Mouse (Mus musculus): ENCODE data around the gene Rab40c. TPM values are rescaled to one million over a fixed set of nuclear protein-coding genes. Genes with fewer than 3 reads are reported as not detected.

Rab40c gene
- total RNA-seq, 1 experiment from 2014 or later: 3.8 TPM

DNA sequence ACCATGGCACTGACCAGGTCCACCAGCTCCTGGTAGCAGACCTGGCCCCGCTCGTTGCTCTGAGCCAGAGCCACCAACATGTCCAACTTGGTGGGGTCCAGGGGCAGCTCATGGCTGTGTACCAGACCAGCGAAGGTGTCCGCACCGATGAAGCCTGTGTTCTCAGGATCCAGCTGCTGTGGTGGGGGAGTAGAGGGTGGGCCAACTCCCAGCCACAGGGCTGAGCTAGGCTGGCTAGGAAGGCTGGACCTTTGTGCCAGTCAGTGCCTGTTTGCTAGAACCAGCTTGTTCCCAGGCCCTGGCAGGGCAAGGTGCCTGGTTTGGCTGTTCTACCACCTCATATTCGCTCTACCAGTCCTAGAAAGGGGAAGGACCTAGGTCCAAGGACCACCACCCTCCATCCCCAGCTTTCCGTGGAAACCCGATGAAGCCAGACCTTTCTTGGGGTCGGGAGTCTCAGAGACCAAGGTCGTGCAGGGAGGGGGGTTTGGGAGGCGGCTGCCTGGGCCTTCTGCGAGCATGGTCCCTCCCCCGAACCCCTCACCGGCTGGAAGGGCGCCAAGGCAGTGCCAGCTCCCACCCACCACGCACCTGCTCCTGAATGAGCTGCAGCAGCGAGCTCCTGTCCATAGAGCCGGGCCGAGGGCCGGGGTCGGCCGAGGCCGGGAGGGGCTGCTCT is 83.0 kb downstream of the Rab40c start:
- no peak for ATAC-seq (replicated peaks; ENCODE audit: insufficient number of reproducible peaks, low FRiP score, low TSS enrichment, poor library complexity, severe bottlenecking)

DNA sequence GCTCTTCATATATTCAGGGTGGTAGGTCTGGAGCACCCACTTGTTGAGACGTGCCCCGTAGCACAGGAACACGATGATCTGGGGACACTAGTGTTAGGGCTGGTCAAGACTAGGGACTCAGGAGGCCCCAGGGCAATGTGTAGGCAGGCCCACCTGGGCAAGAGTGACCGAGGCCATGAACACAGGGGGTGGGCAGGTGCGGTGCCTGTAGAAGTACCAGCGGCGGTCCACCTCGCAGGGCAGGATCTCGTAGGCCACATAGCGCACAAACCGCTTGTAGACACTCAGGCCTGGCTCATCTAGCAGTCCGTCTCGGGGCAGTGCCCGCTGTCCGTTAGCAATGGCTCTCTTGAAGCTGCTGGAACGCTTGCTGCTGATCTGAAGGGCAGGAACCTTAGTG is 83.7 kb downstream of the Rab40c start:
- ATAC-seq (replicated peaks; ENCODE audit: insufficient number of reproducible peaks, low FRiP score, low TSS enrichment, poor library complexity, severe bottlenecking): no peak

DNA sequence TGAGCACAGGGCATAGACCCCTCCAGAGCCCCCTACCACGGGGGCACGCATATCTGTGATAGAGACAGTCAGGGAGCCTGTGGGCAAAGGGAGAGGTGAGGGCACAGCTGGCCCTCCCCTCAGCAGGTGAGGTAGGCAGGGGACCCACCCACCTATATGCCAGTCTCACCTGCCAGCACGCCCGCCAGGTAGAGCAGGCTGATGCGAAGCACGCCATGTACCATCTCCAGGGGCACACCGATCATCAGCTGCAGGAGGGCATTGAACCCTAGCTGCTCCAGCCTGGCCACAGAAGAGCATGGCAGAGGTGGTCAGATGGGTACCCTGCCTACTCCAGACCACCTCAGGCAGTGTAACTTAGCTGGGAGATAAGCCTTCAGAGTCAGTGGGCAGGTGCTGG is 84.2 kb downstream of the Rab40c start:
- no peak for ATAC-seq (replicated peaks; ENCODE audit: insufficient number of reproducible peaks, low FRiP score, low TSS enrichment, poor library complexity, severe bottlenecking)

DNA sequence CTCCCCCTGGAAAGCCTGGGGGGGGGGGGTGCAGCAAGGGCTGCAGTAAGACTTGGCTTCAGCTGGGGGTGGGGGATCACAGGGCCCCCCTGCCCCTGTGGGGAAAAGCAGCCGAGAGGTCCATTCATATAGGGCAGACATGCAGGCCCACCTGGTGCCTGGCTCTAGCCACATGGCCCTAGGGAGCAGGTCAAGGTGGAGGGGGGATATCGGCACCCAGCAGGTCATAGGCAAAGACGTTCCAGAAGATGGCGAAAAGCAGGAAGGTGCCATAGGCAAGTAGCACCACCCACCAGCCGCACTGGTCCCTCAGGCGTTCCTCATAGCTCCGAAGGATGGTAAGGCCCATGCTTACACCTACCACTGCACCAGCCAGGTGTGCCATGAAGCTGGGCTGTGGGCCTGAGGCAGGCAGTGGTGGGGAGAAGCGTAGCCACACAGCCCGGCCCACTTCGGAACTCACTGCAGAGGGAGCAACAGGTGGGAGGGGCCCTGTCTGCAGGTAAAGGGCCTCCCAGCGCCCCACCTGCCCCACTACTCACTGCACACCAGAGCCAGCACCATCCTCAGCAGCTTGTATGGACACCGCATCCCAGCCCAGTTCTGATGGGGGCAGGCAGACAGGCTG is 84.8 kb downstream of the Rab40c start:
- no peak for ATAC-seq (replicated peaks; ENCODE audit: insufficient number of reproducible peaks, low FRiP score, low TSS enrichment, poor library complexity, severe bottlenecking)

DNA sequence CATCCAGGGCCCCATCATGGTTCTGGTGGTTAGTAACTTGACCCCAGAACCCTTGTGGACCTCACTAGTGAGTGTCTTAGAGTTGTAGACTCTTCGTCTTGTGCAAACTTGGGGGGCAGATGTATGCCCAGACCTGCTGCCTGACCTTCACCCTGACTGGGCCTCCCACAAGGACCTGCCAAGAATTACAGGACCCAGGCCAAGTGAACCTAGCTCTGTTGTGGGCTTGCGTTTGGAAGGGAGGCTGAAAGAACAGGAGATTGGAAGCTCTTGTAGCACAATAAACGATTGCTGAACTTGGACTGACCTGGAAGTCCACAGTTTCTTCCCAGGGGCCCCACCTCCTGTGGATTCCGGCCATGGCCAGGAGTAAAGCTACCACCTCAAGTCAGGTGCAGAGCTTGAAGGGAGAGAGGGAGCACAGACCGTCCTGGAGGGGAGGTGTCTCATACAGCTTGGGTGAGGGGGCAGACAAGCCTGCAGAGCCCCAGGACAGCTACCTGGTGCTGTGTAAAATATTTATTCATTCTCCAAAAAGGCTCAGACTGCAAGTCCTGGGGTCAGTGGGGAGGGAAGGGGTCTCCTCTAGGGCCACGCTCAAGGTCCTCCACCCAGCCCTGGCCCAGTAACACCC is 85.4 kb downstream of the Rab40c start:
- no peak for ATAC-seq (replicated peaks; ENCODE audit: insufficient number of reproducible peaks, low FRiP score, low TSS enrichment, poor library complexity, severe bottlenecking)

DNA sequence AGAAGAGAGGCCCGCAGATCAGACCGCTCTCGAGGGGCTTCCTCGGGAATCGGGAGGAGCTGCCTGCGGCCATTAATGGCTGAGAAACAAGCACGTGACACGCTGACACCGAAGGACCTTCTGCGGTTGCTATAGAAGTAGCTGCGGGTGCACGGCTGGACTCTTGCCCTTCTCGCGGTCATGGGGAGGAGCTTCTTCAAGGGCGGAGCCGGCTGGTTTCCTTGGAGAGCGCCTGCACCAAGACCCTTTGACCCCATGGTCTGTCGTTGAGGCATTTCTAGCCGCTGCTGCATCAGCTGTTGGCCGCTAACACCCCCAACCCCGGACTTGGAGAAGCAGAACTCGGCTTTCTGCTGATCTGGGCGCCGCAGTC is 86.2 kb downstream of the Rab40c start, which contains the start of gene Stub1:
Gene Stub1, minus strand, starts transcription at position 114 of the 373 bp plus-strand sequence.
- peak; percentile 42 for ATAC-seq (replicated peaks; ENCODE audit: insufficient number of reproducible peaks, low FRiP score, low TSS enrichment, poor library complexity, severe bottlenecking)

DNA sequence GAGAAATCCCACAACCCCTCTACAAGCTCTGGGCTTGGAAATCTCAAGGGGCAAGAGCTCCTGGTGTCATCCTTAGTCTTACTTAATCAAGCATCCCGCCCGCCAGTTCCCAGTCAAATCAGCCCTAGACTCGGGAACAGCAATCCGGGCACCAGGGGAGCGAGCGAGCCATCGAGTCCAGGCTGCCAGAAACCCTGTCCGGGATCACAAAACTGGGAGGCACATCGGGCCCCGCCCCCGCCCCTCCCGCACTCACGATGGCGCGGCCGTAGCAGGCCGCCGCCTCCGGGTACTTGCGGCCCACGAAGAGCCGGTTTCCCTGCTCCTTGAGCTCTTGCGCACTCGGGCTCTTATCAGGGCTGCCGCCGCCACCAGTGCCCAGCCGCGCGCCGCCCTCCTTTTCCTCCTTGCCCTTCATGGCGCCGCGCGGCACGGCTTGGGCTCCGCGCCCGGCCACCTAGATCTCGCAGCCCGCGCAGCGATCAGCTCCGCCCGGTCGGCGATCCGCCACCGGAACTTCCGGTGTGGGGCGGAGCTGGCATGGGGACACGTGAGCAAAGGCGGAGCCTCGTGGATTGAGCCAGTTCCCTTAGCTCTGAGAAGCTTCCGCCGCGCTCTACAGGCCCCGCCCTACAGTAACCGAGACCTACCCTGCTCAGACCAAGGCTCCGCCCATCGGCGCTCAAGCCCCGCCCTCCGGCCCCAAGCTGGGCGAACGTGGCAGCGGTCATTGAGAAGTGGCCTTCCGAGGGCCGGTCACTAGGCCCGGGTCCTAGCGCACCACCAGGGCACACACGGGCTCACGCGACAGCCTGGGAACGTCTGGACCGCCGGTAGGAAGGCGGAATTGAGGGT is 86.9 kb downstream of the Rab40c start:
- peak; percentile 81 for ATAC-seq (replicated peaks; ENCODE audit: insufficient number of reproducible peaks, low FRiP score, low TSS enrichment, poor library complexity, severe bottlenecking)

Other genes with a start within 250 kb of the Rab40c start
- gene Gng13, start 202.6 kb downstream of the Rab40c start, total RNA-seq (2017): not detected in 3 replicates
- 1.1 to 5.0 TPM (median 3.0 TPM) in 3 replicates for gene Chtf18, start 192.3 kb downstream of the Rab40c start, total RNA-seq (2017)
- gene Rpusd1, start 192.1 kb downstream of the Rab40c start, total RNA-seq (2017): 0.95 to 2.5 TPM in 2 of 3 replicates, not detected in the other
- gene Mslnl, start 183.7 kb downstream of the Rab40c start, total RNA-seq (2017): not detected in 3 replicates
- not detected in 3 replicates for gene Msln, start 165.3 kb downstream of the Rab40c start, total RNA-seq (2017)
- gene Narfl, start 146.0 kb downstream of the Rab40c start, total RNA-seq (2017): 22.3 to 32.1 TPM (median 27.3 TPM) in 3 replicates
- 16.0 to 49.1 TPM (median 25.3 TPM) in 3 replicates for gene Haghl, start 134.1 kb downstream of the Rab40c start, total RNA-seq (2017)
- gene Ccdc78, start 133.1 kb downstream of the Rab40c start, total RNA-seq (2017): not detected in 3 replicates
- gene Fam173a, start 126.8 kb downstream of the Rab40c start, total RNA-seq (2017): 30.7 to 53.7 TPM (median 38.7 TPM) in 3 replicates
- gene AC134908.4, start 124.1 kb downstream of the Rab40c start, total RNA-seq (2017): not detected in 3 replicates
- gene Metrn, start 122.6 kb downstream of the Rab40c start, total RNA-seq (2017): 5.1 to 6.4 TPM (median 6.1 TPM) in 3 replicates
- not detected in 3 replicates for gene Fbxl16, start 110.6 kb downstream of the Rab40c start, total RNA-seq (2017)
- gene Wdr24, start 96.1 kb downstream of the Rab40c start, total RNA-seq (2017): 10.7 to 16.6 TPM (median 15.6 TPM) in 3 replicates
- 7.9 to 20.3 TPM (median 11.0 TPM) in 3 replicates for gene Jmjd8, start 90.9 kb downstream of the Rab40c start, total RNA-seq (2017)
- gene Stub1, start 86.3 kb downstream of the Rab40c start, total RNA-seq (2017): 74.5 to 81.4 TPM (median 75.3 TPM) in 3 replicates
- gene Rhbdl1, start 82.4 kb downstream of the Rab40c start, total RNA-seq (2017): 1.8 TPM in 1 of 3 replicates, not detected in the others
- gene Gm20683, start 78.0 kb downstream of the Rab40c start, total RNA-seq (2017): 0.43 to 2.9 TPM (median 2.1 TPM) in 3 replicates
- gene Rhot2, start 74.9 kb downstream of the Rab40c start, total RNA-seq (2017): 17.6 to 38.7 TPM (median 34.3 TPM) in 3 replicates
- gene Wdr90, start 58.2 kb downstream of the Rab40c start, total RNA-seq (2017): 2.9 to 7.7 TPM (median 3.4 TPM) in 3 replicates
- 1.1 to 5.7 TPM (median 1.6 TPM) in 3 replicates for gene Mcrip2, start 51.0 kb downstream of the Rab40c start, total RNA-seq (2017)
- 1.3 to 10.0 TPM (median 7.0 TPM) in 3 replicates for gene Mettl26, start 44.7 kb downstream of the Rab40c start, total RNA-seq (2017)
- 1.0 to 2.1 TPM (median 1.4 TPM) in 3 replicates for gene Wfikkn1, start 38.9 kb downstream of the Rab40c start, total RNA-seq (2017)
- 13.5 to 34.1 TPM (median 18.4 TPM) in 3 replicates for gene Pigq, start 25.2 kb upstream of the Rab40c start, total RNA-seq (2017)
- not detected in 3 replicates for gene Nhlrc4, start 25.2 kb upstream of the Rab40c start, total RNA-seq (2017)
- not detected in 3 replicates for gene A930017K11Rik, start 32.8 kb upstream of the Rab40c start, total RNA-seq (2017)
- gene Capn15, start 66.1 kb upstream of the Rab40c start, total RNA-seq (2017): 2.3 to 6.6 TPM (median 6.1 TPM) in 3 replicates
- gene Rab11fip3, start 149.8 kb upstream of the Rab40c start, total RNA-seq (2017): 0.32 to 4.0 TPM (median 1.2 TPM) in 3 replicates
- 7.7 to 13.9 TPM (median 12.5 TPM) in 3 replicates for gene Decr2, start 170.6 kb upstream of the Rab40c start, total RNA-seq (2017)
- gene Nme4, start 175.9 kb upstream of the Rab40c start, total RNA-seq (2017): 1.1 TPM in 1 of 3 replicates, not detected in the others
- 7.4 to 10.9 TPM (median 8.5 TPM) in 3 replicates for gene Tmem8, start 193.6 kb upstream of the Rab40c start, total RNA-seq (2017)
- gene Mrpl28, start 203.8 kb upstream of the Rab40c start, total RNA-seq (2017): 13.0 to 19.6 TPM (median 13.9 TPM) in 3 replicates
- 163 to 305 TPM (median 248 TPM) in 3 replicates for gene Axin1, start 219.0 kb upstream of the Rab40c start, total RNA-seq (2017)